Mouse (Mus musculus) neural tube, embryonic 11.5 days (tissue): Measurements from ENCODE around the gene Mrgprh. TPM values are rescaled to one million over a fixed set of nuclear protein-coding genes. Genes with fewer than 3 reads are reported as not detected.
"Not testable (repeated sequence)": the region's sequence is repeated elsewhere in the genome, so short reads cannot be mapped to it uniquely, and the experiment has no call there.

Experiments used
- ATAC-seq: fragments of 200-750 bp; cut with Nextera tagmentation; 2 replicates; pipeline ENCODE4 v1.8.0; 2017; ENCODE audit warnings: moderate number of reproducible peaks, mild to moderate bottlenecking, moderate TSS enrichment, moderate library complexity; ENCODE audit not compliant: insufficient read depth, low FRiP score, low TSS enrichment
- DNase-seq: peaks from one replicate; pipeline ENCODE4 v3.0.0-alpha.2; 2015; ENCODE audit warnings: low spot score
- H3K27ac ChIP-seq: fragments of 300-500 bp; sonication (generic); 2 replicates; pipeline ENCODE4 v1.5.1; 2014; ENCODE audit warnings: low read depth, mild to moderate bottlenecking, low read length
- H3K27me3 ChIP-seq: fragments of 300-500 bp; sonication (generic); 2 replicates; pipeline ENCODE4 v1.6.1; 2014; ENCODE audit warnings: mild to moderate bottlenecking, low read length, mixed read lengths; ENCODE audit not compliant: control insufficient read depth, insufficient read depth
- H3K36me3 ChIP-seq: fragments of 300-500 bp; sonication (generic); 2 replicates; pipeline ENCODE4 v1.6.1; 2014; ENCODE audit warnings: mild to moderate bottlenecking, low read length, moderate library complexity, mixed read lengths; ENCODE audit not compliant: control insufficient read depth, insufficient read depth
- H3K4me1 ChIP-seq: fragments of 300-500 bp; sonication (generic); 2 replicates; pipeline ENCODE4 v1.6.1; 2014; ENCODE audit warnings: low read length, mixed read lengths; ENCODE audit not compliant: control insufficient read depth, insufficient read depth
- H3K4me2 ChIP-seq: fragments of 300-500 bp; sonication (generic); 2 replicates; pipeline ENCODE4 v1.6.1; 2014; ENCODE audit warnings: low read depth, mild to moderate bottlenecking, moderate library complexity
- H3K4me3 ChIP-seq: fragments of 300-500 bp; sonication (generic); 2 replicates; pipeline ENCODE4 v1.5.1; 2014; ENCODE audit warnings: low read depth, low read length
- H3K9ac ChIP-seq: fragments of 300-500 bp; sonication (generic); 2 replicates; pipeline ENCODE4 v1.6.1; 2014; ENCODE audit warnings: mild to moderate bottlenecking, low read length
- H3K9me3 ChIP-seq: fragments of 300-500 bp; sonication (generic); 2 replicates; pipeline ENCODE4 v1.6.1; 2016; ENCODE audit warnings: low read length; ENCODE audit not compliant: control insufficient read depth
- WGBS: fragments of 180-500 bp; shearing (Covaris S2); extraction: QIAGEN DNeasy Blood & Tissue Kit; methylation state at CpG from one replicate; pipeline ENCODE4 v1.1.7; 2014; 5-methylcytosine and 5-hydroxymethylcytosine counted together
- polyA plus RNA-seq: library from polyadenylated mRNA; unstranded; fragments of >200 nt; fragmentation: Nextera tagmentation; extraction: Ambion mirVana; gene quantifications from 2 replicates; pipeline ENCODE4 v1.2.1, GENCODE M21; 2014

Mrgprh gene
- polyA plus RNA-seq, 1 experiment from 2014 or later = not detected

- DNase-seq = peak; percentile 8
- no peaks in the 10 kb centered on the region for H3K4me1 ChIP-seq
- 78% methylated on average over 1 of the region's 1 CpGs for WGBS
Observed at GRCm38 (mm10) chr17:12881216-12881615, 5.4 kb downstream of the Mrgprh start.

GRCm38 (mm10) chr17:12886620-12887019 is 10.8 kb downstream of the Mrgprh start:
- H3K4me3 ChIP-seq = no peak overlapping the region
- no peak overlapping the region for H3K27ac ChIP-seq
- DNase-seq (no peak), ATAC-seq (no peak)
- no peaks in the 10 kb centered on the region for H3K27me3 ChIP-seq
- no peaks in the 10 kb centered on the region for H3K9me3 ChIP-seq
- no peak overlapping the region for H3K4me2 ChIP-seq
- no peak overlapping the region for H3K9ac ChIP-seq
- no peaks in the 10 kb centered on the region for H3K4me1 ChIP-seq
- WGBS = 33% methylated on average over 6 of the region's 6 CpGs
- peaks cover 3% of the 10 kb centered on the region; the same call in 1 of the 2 replicates for H3K36me3 ChIP-seq

More at GRCm38 (mm10) chr17:12881216-12881615, 5.4 kb downstream of the Mrgprh start:
- H3K36me3 ChIP-seq = no peaks in the 10 kb centered on the region
- no peak overlapping the region for H3K9ac ChIP-seq
- H3K4me2 ChIP-seq = no peak overlapping the region
- no peaks in the 10 kb centered on the region for H3K27me3 ChIP-seq
- no peaks in the 10 kb centered on the region for H3K9me3 ChIP-seq
- no peak overlapping the region for H3K4me3 ChIP-seq
- no peak for ATAC-seq
- H3K27ac ChIP-seq = no peak overlapping the region

GRCm38 (mm10) chr17:12887021-12887775 is 11.4 kb downstream of the Mrgprh start:
- no peak for ATAC-seq
- H3K27ac ChIP-seq = no peak overlapping the region
- no peak overlapping the region for H3K4me3 ChIP-seq
- H3K4me2 ChIP-seq = no peak overlapping the region
- peaks cover 3% of the 10 kb centered on the region; the same call in 1 of the 2 replicates for H3K36me3 ChIP-seq
- no peak overlapping the region for H3K9ac ChIP-seq
- H3K27me3 ChIP-seq = no peaks in the 10 kb centered on the region
- H3K4me1 ChIP-seq = no peaks in the 10 kb centered on the region
- no peak for DNase-seq
- WGBS = 79% methylated on average over 15 of the region's 15 CpGs
- no peaks in the 10 kb centered on the region for H3K9me3 ChIP-seq

GRCm38 (mm10) chr17:12891054-12891453 is 15.2 kb downstream of the Mrgprh start:
- H3K9me3 ChIP-seq = no peaks in the 10 kb centered on the region
- H3K27ac ChIP-seq = no peak overlapping the region
- no peak for DNase-seq
- H3K9ac ChIP-seq = no peak overlapping the region
- no peaks in the 10 kb centered on the region for H3K27me3 ChIP-seq
- H3K4me1 ChIP-seq = no peaks in the 10 kb centered on the region
- no peak overlapping the region for H3K4me2 ChIP-seq
- WGBS = 90% methylated on average over 4 of the region's 4 CpGs
- no peak for ATAC-seq
- H3K36me3 ChIP-seq = peaks cover 3% of the 10 kb centered on the region; the same call in 1 of the 2 replicates
- H3K4me3 ChIP-seq = no peak overlapping the region

- no peak for DNase-seq
- Histone ChIP-seq H3K4me3 (no peak overlapping the region), H3K27ac (no peak overlapping the region), H3K36me3 (peaks cover 3% of the 10 kb centered on the region; the same call in 1 of the 2 replicates), H3K9ac (no peak overlapping the region), H3K4me2 (no peak overlapping the region), H3K27me3 (no peaks in the 10 kb centered on the region), H3K9me3 (no peaks in the 10 kb centered on the region), H3K4me1 (no peaks in the 10 kb centered on the region)
- 95% methylated on average over 9 of the region's 9 CpGs for WGBS
- ATAC-seq = no peak
Observed at GRCm38 (mm10) chr17:12892033-12892432, 16.2 kb downstream of the Mrgprh start.

- no peak overlapping the region for H3K4me2 ChIP-seq
- no peaks in the 10 kb centered on the region for H3K4me1 ChIP-seq
- no peaks in the 10 kb centered on the region for H3K36me3 ChIP-seq
- no peaks in the 10 kb centered on the region for H3K9me3 ChIP-seq
- no peak overlapping the region for H3K4me3 ChIP-seq
- 92% methylated on average over 5 of the region's 5 CpGs for WGBS
- DNase-seq = no peak
- H3K9ac ChIP-seq = no peak overlapping the region
- no peaks in the 10 kb centered on the region for H3K27me3 ChIP-seq
- H3K27ac ChIP-seq = no peak overlapping the region
- no peak for ATAC-seq
Observed at GRCm38 (mm10) chr17:12897674-12898073, 21.8 kb downstream of the Mrgprh start.

- not testable (repeated sequence) for H3K9ac ChIP-seq, H3K9me3 ChIP-seq, DNase-seq, H3K4me3 ChIP-seq, H3K4me2 ChIP-seq, H3K27me3 ChIP-seq, H3K36me3 ChIP-seq, H3K27ac ChIP-seq, H3K4me1 ChIP-seq, ATAC-seq
- 42% methylated on average over 2 of the region's 2 CpGs for WGBS
Observed at GRCm38 (mm10) chr17:12898607-12899006, 22.8 kb downstream of the Mrgprh start.

- ATAC-seq (no peak), DNase-seq (no peak)
- Histone ChIP-seq H3K36me3 (no peaks in the 10 kb centered on the region), H3K4me2 (no peak overlapping the region), H3K27me3 (no peaks in the 10 kb centered on the region), H3K9me3 (no peaks in the 10 kb centered on the region), H3K4me1 (no peaks in the 10 kb centered on the region), H3K27ac (no peak overlapping the region), H3K9ac (no peak overlapping the region), H3K4me3 (no peak overlapping the region)
- WGBS = 95% methylated on average over 6 of the region's 6 CpGs
Observed at GRCm38 (mm10) chr17:12902291-12902690, 26.5 kb downstream of the Mrgprh start.
